Mouse (Mus musculus) embryo, embryonic 9.5 days (tissue): ENCODE measurements around the gene Lmx1b.

Source experiments
- DNase-seq: peaks from one replicate; pipeline ENCODE4 v3.0.0-alpha.2; 2017; ENCODE audit errors: extremely low spot score

Lmx1b gene

DNA sequence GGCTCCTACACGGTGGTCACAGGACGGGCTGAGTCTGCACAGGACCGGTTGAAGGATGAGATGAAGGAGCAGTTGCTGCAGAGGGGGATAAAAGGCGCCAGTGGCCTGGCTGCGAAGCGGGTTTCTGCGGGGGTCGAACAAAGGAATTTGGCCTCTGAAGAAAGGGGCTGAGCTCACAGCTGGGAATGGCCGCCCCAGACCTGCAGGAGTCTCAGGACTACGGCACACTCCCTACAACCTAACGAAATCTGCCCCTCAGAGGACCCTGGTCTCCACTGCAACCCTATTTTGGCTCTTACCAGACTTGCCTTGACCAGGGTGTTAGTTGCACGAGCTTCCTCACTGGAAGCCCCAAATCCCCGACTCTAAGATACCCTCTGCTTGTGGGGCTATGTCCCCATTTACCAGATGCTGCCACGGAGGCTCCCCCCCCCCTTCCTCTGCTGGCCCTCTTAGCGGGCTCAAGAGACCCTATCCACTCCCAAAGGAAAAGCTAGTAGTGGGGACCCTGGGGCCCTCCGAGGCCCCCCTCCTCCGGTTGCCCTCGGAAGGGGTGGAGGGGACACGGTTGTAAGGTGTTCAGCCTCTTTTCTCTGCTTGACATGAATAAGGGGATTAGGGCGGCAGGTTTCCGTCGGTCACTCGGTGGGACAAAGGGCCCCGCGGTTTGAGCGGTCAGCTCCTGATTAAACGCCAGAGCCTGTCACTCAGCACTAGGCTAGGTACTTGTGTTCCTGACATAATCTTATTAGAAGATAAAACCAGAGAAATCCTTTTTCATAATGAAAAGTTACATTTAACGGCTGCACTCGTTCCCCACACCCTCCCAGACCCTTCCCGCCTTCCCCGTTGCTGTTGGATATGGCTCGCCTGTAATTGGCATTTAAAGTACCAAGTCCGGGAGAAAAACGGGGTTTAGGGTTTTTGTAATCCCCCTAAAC lies 10.0 kb downstream of the Lmx1b start:
- DNase-seq = peak; percentile 55

DNA sequence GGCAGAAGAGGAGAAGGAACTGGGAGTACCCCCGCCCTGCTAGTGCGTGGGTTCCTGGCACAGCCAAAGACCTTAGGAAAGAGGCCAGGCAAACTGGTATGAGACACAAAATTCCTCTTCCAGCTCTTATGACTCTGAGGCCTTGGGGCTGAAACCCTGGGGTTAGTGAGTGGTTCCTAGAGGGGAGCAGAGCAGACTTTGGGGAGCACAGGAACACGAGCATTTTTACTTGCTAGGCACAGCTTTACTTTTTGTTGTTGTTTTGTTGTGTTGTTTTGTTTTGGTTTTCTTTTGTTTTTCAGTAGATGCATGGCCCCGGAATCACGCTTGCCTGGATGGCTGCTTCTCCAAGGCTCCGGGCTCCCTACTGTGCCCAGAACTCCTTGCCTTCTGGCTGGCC lies 10.7 kb downstream of the Lmx1b start:
- DNase-seq = no peak

DNA sequence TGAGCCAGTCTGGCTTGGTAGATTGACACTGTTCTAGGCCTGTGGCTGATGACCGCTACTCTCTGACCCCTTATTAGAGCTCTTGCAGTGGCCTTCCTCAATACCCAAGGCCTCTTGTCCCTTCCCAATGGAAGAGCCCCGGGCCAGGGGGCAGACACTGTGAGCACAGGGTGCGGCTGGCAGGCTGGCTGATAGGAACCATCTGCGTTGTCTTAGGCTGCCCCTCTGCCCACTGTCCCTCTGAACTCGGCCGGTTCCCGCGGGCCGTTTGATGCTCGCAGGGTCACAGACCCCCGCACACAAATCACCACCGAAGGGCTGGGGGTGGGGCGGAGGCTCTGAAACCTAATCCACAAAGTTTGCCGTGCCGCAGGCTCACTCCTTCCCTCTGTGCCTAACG lies 11.5 kb downstream of the Lmx1b start:
- DNase-seq = peak; percentile 84

DNA sequence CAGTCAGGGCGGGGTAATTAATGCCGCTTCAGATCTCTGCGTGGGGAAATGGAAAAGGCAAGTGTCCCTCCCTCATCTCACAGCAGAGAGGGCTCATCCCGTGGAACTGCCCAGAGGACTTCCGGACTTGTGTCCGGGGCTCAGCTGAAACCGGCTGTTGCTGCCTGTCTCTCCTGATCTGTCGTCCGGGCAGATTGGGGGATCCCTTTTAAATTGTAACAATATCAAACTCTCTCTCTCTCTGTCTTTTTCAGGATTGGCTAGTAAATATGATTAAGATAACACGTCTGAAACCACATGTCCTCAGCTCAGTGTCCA lies 13.3 kb downstream of the Lmx1b start:
- DNase-seq = peak; percentile 29

DNA sequence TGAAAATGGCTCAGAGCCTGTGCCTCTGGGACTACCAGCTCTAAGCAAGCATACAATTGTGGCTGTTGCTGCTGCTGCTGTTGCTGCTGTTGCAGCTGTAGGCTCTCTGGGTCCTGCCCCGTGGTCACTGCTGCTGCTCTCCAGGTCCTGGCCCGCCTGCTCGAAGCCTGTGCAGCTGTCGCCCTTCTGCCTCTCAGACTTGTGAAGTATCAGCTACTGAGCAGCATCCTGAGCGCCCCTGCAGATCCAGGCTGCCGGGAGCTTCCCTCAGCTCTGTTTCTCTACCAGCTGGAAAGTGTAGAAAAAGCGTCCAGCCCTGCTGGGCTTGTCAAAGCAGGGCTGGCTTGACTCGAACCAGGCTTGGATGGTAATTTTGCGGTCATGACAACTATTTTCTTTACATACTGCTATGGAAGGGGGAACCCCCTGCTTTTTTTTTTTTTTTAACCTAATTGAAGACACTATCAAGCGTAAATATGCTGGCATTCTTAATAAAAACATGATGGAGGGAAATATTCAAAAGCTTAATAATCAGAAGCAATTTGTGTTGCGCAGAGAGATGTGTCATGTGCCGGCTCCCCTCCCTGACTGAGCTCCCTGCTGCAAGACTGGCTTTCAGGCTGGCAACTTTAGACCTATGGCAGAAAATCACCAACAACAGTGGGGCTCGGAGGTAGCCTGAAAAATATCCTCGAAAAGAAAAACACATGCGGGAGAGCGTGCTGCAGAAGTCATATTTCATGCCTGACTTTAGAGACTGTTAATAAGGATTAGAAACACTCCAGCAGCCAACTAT lies 13.9 kb downstream of the Lmx1b start:
- DNase-seq = peak; percentile 39

DNA sequence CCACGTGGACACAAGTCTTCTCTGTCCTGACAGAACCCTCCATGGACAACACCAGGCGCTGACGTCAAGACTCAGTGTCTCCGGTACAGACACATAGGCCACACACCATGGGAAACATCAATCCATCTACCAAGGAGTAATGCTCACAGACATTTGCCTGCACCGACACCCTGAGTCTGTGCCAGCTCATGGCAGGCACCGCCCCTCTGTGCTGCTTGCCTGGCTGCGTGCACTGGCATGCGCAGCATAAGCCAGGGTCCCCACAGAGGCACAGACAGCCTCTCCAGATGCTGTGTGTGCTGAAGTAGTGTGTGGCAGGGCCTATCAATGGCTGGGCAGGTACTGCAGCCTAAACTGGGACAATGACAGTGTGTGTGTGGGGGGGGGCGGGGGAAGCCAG lies 22.6 kb downstream of the Lmx1b start:
- no peak for DNase-seq

DNA sequence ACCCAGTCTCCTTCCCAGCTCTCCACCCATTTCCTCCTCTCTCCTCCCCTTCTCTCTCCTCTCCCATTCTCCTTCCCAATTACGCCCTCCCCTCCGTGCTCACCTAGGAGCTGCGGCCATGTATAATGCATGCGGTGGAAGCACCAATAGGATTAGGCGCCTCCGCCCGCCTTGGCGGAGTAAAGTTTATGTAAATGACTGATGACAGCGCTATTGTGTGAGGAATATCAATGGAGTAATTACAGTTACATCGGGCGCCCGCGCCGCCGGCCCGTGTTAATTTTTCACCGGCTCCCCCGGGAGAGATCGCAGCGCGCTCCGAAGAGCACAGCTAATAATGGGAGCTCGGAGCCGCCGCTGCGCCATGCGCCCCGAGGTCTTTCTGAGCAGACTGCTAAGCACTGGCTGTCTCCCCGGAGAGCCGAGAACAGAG lies 23.9 kb downstream of the Lmx1b start:
- DNase-seq = peak; percentile 25

DNA sequence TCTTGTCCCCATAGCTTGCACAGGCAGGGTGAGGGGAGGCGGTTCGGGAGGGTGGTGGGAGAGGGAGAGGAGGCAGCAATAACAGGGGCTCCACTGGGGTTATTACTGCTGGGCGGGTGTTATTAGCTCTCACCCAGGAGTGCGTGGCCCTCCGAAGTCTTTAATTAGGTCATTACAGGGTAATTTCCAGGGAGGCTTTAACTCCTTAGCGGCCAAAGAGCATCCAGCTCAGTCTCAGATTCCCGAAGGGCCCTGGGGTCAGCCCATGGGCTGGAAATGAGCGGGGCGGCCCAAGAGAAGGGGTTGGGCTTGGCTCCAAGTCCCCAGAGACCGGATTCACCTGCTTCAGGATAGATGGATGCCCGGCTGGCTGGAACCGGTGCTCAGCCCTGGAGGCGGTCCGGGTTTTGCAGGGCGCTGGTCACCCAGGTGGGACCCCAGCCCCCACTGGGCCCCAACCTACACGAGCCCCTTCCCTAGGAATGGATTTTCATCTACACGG lies 24.4 kb downstream of the Lmx1b start:
- peak; percentile 42 for DNase-seq

DNA sequence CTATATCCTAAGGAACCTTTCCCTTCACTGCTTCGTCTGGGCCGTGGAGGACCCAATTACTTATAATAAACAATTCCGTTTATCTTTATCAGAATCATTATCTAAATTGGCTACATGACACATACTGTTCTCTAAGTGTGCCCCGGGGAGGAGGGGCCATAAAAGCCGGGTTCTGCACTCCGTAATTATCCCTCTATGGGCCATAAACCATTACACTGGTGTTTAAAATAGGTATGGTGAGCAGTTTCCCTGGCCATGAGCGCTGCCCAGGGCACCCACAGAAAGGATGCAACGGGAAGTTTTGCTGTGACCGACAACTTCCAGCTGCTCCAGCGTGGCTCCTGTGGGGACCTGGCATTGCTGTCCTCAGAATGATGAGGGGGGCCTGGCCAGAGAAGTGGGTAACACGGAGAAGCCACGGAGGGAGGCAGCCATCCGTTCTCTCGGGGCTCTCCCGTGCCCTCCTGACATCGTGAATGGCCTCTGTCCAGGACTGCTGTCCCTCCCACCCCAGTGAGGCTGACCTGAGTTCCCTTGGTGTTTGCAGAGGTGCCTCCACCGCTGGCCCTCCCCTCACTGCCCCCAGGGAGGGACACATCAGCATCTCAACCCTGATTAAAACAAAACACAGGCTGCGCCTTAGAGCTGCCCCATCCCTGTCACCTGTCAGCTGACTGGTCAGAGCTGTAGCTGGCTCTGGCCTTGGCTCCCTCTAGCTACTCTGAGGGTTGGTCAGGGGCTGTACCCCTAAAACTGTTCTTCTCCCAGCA lies 34.6 kb downstream of the Lmx1b start:
- no peak for DNase-seq

DNA sequence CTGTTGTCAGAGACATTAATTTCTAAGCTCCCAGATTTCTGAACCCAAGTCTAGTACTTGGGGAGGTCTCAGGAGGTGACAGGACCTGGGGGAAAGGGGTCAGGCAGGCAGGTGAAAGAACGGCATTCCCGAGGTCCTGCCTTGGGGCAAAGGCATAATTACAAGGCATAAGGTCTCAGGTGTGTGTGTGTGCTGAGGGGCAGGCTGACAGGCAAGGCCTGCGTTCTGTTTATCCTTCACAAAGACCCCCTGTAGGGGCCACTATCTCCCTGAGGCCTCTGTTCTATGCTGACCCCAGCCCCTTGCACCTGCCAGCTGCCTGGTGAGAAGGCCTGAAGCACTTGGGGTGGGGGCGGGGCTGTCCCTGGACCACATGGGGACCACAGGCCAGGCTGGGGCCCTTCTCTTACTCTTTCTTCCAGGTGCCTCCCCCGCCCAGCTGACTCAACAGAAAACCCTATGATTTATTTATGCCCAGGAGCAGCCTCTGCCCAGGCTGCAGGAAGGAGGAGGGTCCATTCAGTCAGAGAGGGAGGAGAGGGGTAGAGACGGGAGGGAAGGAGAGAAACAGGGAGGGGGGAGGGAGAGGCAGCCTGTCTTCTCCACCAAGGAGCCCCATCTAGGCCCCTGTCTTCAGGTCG lies 35.3 kb downstream of the Lmx1b start:
- DNase-seq = no peak

DNA sequence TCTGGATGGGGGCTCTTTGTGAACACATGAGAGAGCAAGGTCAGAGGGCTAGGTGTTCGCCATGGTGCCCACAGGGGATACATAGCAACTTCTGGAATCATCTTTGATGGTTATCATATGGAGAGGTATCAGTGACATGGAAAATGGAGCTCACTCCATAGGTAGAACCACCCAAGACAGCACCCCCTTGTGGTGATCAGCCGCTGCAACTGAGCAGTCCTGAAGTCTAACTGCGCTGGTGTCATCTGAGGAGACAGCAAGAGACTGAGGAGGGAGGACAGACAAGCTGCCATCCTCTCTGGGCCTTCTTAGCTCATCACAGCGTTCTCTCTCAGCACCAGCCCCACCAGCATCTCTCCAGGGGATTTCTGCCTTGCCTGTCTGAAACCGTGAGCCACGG lies 39.8 kb downstream of the Lmx1b start:
- no peak for DNase-seq

DNA sequence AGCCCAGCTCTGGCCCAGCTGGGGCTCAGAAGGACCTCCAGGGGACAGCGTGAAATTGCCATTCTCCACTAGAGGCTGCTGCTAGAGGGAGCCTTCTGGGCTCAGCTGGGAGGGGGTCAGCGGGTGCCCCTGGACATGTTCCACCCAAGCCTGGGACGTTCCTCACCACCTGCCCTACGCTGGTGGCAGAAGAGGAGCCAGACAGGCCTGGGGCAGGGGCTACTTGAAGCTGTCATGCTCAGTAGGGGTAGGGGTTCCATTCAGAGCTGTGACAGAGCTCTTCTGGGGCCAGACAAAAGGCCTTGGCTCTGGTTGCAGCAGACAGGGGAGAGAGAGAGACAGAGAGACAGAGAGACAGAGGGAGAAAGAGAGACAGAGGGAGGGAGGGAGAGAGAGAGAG lies 42.9 kb downstream of the Lmx1b start:
- DNase-seq = no peak

DNA sequence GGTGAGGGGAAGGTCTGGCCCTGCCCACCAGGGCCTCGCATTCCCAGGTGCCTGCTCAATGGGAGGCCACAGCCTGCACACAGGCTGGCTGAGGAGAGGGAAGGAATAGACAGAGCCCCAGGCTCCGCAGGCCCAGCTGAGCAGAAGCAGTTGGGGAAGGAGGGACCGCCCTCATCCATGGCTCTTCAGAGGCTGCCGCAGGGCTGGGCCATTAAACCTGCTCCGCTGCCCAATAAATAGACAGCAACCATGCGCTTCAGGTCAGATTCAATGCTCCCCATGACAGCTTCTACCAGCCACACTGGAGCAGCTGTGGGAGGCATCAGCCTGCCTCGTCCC lies 45.3 kb downstream of the Lmx1b start:
- no peak for DNase-seq

DNA sequence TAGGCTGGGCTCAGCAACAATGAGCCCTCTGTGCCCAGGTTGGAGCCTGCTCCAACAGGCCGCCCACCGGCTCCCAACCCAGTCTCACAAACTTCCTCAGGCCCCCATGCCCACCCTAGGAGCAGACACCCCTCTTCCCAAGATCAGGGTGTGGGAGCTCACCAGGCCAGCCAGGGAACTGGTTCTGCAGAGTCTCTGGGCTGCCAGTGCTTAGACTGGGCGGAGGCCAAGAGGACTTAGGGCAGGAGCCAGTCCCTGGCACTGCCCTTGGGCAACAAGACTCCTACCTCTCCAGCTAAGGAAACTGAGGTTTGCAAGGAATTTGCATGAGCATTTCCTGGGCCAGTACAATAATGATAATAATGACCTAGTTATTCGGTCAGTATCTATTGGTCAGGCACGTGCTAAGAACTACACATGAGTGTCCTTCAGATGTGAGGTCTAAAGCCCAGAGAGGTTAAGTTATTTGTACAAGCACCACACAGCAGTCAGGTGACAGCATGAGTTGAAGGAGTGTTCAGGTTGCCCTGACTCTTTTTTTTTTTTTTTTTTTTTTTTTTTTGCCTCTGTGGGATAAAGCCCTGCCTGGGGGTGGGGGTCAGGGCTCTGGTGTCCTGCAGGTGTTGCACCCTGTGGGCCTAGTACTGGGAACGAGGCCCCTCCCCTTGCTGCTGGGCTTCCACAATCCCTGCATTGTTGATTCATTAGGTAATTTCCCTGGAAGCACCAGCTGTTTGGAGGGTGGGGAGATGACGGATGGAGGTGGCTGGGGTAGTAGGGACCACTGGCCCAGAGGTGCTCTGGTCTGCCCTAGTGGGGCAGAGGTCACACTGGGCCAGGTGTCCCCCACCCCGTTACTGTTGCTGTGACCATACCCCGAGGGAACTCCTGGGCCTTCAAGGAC lies 45.9 kb downstream of the Lmx1b start:
- DNase-seq = no peak

DNA sequence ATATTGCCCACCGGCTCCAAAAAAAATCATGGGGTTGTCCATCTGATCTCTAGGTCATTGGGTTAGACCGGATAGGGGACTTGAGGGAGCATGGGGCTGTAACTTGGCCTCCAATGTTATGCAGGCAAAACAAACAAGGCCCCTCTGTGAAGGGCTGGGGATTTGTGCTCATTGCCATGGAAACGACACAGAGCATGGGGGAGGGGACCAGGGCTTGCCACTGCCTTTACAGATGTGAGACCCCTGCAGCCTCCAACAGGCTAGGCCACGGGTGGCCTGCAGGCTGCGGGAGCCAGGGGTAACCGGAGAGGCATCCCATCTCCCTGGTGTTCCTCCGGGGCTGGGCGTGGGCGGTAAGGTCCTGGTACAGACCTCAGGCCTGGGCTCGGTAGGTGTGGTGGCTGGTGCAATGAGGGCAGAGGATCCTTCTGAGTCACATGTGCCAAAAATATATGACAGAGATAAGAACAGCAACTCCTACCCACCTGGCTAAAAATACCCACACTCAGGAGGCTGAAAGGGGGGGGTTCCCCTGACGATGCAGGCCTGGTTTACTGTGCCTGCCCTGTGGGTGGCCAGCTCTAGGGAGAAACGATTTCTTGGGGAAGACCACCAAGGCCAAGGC lies 47.3 kb downstream of the Lmx1b start:
- peak; percentile 86 for DNase-seq

DNA sequence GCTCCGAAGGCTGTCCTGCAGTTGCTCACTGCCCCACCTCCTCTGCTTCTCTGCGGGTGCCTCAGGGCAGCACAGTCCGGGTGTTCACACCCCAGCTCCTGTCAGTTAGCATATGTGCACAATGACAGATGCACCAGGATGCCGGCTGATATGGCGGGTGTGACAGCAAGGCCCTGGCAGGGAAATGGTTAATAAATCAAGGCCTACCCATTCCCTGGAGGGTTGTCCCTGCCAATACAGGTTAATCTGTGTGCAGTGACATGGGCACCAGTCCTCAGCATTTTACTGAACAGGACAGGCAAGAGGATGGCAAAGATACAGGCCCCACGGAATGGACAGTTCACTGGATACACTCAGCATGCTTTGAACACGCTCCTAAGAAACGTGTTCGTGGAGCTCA lies 51.0 kb downstream of the Lmx1b start:
- no peak for DNase-seq

DNA sequence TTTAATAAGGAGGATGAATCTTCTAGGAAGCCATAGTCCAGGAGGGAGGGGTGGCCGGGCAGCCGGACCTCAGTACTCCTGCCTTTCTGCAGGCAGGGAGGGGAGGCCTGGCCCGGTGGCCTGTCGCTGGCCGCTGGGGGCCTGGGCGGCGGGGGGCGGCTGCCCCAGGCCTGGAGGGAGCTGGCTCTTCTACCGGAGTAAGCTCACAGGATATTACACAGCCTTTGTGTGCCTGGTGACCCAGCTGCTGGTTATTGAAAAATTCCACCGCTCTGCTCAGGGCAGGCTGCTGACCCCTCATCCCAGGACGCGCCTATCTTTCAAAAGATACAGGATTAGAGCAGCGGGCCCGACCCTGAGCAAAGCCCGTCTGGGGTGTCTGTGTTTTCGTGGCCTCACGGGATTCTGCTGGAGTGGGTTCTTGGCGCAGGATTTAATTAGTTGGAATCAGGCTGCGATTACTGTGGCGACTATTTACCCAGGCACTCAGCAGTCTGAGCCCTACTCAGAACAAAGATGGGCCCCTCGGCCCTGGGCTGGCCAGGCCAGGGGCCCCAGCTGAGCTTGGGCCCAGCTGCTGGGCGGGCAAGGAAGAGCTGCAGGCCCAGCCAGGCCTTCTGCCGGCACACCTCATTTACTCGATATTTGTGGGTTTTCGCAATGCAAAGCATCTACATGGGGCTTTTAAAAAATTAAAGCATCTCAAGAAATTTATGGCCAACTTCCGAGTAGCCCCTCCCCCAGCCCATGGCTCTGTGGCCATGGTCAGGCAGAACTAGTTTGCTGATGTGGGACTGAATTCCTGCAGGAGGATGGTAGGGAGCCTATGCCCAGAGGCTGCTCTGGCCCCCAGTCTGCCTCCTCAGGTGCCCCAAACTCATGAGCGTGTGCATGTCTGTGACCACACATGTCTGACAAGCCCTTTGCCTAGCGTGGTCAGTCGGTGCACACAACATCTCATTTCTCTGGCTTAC lies 55.1 kb downstream of the Lmx1b start:
- no peak for DNase-seq

DNA sequence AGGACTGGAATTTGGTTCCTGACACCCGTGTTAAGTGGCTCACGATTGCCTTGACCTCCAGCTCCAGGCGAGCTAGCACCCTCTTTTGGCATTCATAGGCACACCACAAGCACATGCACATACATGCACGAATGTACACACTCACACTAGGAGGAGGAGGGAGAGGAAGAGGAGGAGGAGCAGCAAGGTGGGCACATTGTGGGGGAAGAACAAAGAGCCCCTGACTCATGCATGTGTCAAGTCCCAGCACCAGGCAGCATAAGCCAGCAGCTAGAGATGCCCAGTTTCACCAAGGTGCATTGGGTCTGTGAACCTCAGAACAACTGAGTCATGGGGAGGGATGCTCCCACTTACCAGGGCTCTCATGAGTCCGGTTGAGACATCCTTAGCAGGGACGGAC lies 56.5 kb downstream of the Lmx1b start:
- DNase-seq = no peak

DNA sequence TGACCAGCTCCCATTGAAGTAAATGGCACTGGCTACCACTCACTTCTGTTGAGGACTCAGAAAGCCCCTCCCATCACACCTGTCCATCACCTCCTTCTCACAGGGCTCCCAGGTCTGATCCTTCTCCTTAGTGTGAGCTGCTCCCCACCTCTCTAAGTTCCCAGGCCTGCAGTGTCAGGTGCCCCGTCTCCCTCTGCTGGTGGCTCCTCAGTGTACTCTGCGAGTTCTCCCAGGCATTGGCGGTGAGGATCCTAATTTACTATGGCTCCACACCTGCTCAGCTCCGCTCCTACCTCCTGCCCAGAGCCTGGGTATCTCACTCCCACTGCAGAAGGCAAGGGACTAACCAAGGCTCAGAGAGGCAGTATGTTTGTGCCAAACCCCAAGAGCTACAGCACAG lies 57.0 kb downstream of the Lmx1b start:
- DNase-seq = no peak
